ENCODE assay signal across 34 mouse cellular contexts in the genomic region with DNA sequence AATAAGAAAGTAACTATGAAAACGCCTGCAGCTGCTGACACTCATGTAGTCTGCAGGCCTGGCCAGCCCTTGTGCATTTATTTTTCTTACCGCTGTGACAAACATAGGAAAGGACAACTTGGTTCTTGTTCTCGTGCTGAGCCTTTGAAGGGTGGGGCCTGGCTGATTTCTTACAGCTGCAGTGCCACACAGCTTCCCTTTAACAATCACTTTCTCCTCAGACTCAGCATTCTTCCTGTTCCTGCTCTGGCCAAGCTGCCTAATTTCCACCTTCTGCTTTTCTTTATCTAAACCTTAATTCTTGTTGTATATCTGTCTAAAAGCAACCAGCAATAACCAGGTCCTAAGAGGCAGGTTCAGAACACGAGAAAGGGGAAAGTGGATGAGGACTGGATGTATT. TPM values are rescaled to one million over a fixed set of nuclear protein-coding genes. Genes with fewer than 3 reads are reported as not detected.
"Had no signal": no experiment of that assay in that cellular context is flagged by ENCODE, and none has a peak within 500 bp of the region (broad histone marks: within the 10 kb centered on the region; RNA-seq: fewer than 3 reads in every experiment).

No protein-coding gene starts in this region.

- H3K4me3 ChIP-seq: intestine, embryonic 15.5 days; layer of hippocampus, adult 2 months; left cerebral cortex, adult 2 months; liver, embryonic 13.5 days; megakaryocyte, embryonic 14.5 days; midbrain, embryonic 10.5 days; midbrain, embryonic 13.5 days; neural tube, embryonic 12.5 days had no signal

- H3K4me1 ChIP-seq: intestine, embryonic 15.5 days; liver, embryonic 13.5 days; midbrain, embryonic 10.5 days; midbrain, embryonic 13.5 days; neural tube, embryonic 12.5 days had no signal

- DNase-seq: kidney, adult 11 months; kidney, adult 9 months; kidney, postnatal 14 days; layer of hippocampus, postnatal 36 days; liver, embryonic 13.5 days; lung, adult 2 months; lung, postnatal 14 days; right cerebral cortex, adult 18-20 months; right cerebral cortex, postnatal 14 days; right cerebral cortex, postnatal 4 days; thymus, adult 2 months; thymus, postnatal 14 days; thymus, postnatal 4 days had no signal

- H3K27ac ChIP-seq: intestine, embryonic 15.5 days; layer of hippocampus, adult 2 months; left cerebral cortex, adult 2 months; liver, embryonic 13.5 days; midbrain, embryonic 10.5 days; midbrain, embryonic 13.5 days; neural tube, embryonic 12.5 days; stomach, postnatal 0 days had no signal

- ATAC-seq: intestine, embryonic 15.5 days; midbrain, embryonic 13.5 days; midbrain, embryonic 16.5 days had no signal

- H3K36me3 ChIP-seq: intestine, embryonic 15.5 days; liver, embryonic 13.5 days; midbrain, embryonic 10.5 days; midbrain, embryonic 13.5 days; neural tube, embryonic 12.5 days had no signal

RNA-seq across cellular contexts. Expression of gene Gm10142, which starts 1.9 kb away (rescaled TPM):
- total RNA-seq: layer of hippocampus, adult 2 months; layer of hippocampus, postnatal 10 days; layer of hippocampus, postnatal 36 days; left cerebral cortex, adult 2 months; left cerebral cortex, postnatal 10 days; left cerebral cortex, postnatal 36 days; liver, adult 2 months; neutrophil, adult 5-6 weeks had no signal
- polyA plus RNA-seq: intestine, embryonic 15.5 days; kidney, embryonic 16.5 days; large intestine, adult 2 months; limb, embryonic 11.5 days; limb, embryonic 14.5 days; liver, adult 2 months; liver, embryonic 13.5 days; liver, embryonic 16.5 days; lung, embryonic 16.5 days; midbrain, embryonic 10.5 days; midbrain, embryonic 13.5 days; midbrain, embryonic 16.5 days; neural tube, embryonic 12.5 days; stomach, embryonic 14.5 days; thymus, adult 2 months had no signal

RNA-seq across cellular contexts. Expression of gene Gm10024, which starts 2.5 kb away (rescaled TPM):
- total RNA-seq: layer of hippocampus, adult 2 months; layer of hippocampus, postnatal 10 days; layer of hippocampus, postnatal 36 days; left cerebral cortex, adult 2 months; left cerebral cortex, postnatal 10 days; left cerebral cortex, postnatal 36 days; liver, adult 2 months; neutrophil, adult 5-6 weeks had no signal
- polyA plus RNA-seq: intestine, embryonic 15.5 days; kidney, embryonic 16.5 days; large intestine, adult 2 months; limb, embryonic 11.5 days; limb, embryonic 14.5 days; liver, adult 2 months; liver, embryonic 13.5 days; liver, embryonic 16.5 days; lung, adult 2 months; lung, embryonic 16.5 days; midbrain, embryonic 10.5 days; midbrain, embryonic 13.5 days; midbrain, embryonic 16.5 days; neural tube, embryonic 12.5 days; stomach, embryonic 14.5 days; thymus, adult 2 months had no signal

RNA-seq across cellular contexts. Expression of gene Krtap12-1, which starts 6.7 kb away (rescaled TPM):
- total RNA-seq: layer of hippocampus, adult 2 months; layer of hippocampus, postnatal 10 days; layer of hippocampus, postnatal 36 days; left cerebral cortex, adult 2 months; left cerebral cortex, postnatal 10 days; left cerebral cortex, postnatal 36 days; liver, adult 2 months; neutrophil, adult 5-6 weeks had no signal
- polyA plus RNA-seq: intestine, embryonic 15.5 days; kidney, embryonic 16.5 days; large intestine, adult 2 months; limb, embryonic 11.5 days; liver, adult 2 months; liver, embryonic 13.5 days; liver, embryonic 16.5 days; lung, embryonic 16.5 days; midbrain, embryonic 10.5 days; midbrain, embryonic 13.5 days; midbrain, embryonic 16.5 days; neural tube, embryonic 12.5 days; stomach, embryonic 14.5 days; thymus, adult 2 months had no signal

RNA-seq across cellular contexts. Expression of gene Gm10272, which starts 7.3 kb away (rescaled TPM):
- total RNA-seq: layer of hippocampus, adult 2 months; layer of hippocampus, postnatal 10 days; layer of hippocampus, postnatal 36 days; left cerebral cortex, adult 2 months; left cerebral cortex, postnatal 10 days; left cerebral cortex, postnatal 36 days; liver, adult 2 months; neutrophil, adult 5-6 weeks had no signal
- polyA plus RNA-seq: intestine, embryonic 15.5 days; kidney, embryonic 16.5 days; large intestine, adult 2 months; limb, embryonic 11.5 days; limb, embryonic 14.5 days; liver, adult 2 months; liver, embryonic 13.5 days; liver, embryonic 16.5 days; lung, adult 2 months; lung, embryonic 16.5 days; midbrain, embryonic 10.5 days; midbrain, embryonic 13.5 days; midbrain, embryonic 16.5 days; neural tube, embryonic 12.5 days; stomach, embryonic 14.5 days; stomach, postnatal 0 days; thymus, adult 2 months had no signal

RNA-seq across cellular contexts. Expression of gene Gm10100, which starts 12.6 kb away (rescaled TPM):
- total RNA-seq: layer of hippocampus, adult 2 months; layer of hippocampus, postnatal 10 days; layer of hippocampus, postnatal 36 days; left cerebral cortex, adult 2 months; left cerebral cortex, postnatal 10 days; left cerebral cortex, postnatal 36 days; liver, adult 2 months; neutrophil, adult 5-6 weeks had no signal
- polyA plus RNA-seq: intestine, embryonic 15.5 days; kidney, embryonic 16.5 days; large intestine, adult 2 months; limb, embryonic 11.5 days; limb, embryonic 14.5 days; liver, adult 2 months; liver, embryonic 13.5 days; liver, embryonic 16.5 days; lung, adult 2 months; lung, embryonic 16.5 days; midbrain, embryonic 10.5 days; midbrain, embryonic 13.5 days; midbrain, embryonic 16.5 days; neural tube, embryonic 12.5 days; stomach, embryonic 14.5 days; stomach, postnatal 0 days; thymus, adult 2 months had no signal
